Mouse (Mus musculus) WW6 (cell line): ENCODE data around the gene Rnf225.
"Not testable (repeated sequence)": the region's sequence is repeated elsewhere in the genome, so short reads cannot be mapped to it uniquely, and the experiment has no call there.

Experiments used
- DNase-seq: peaks from one replicate; pipeline ENCODE4 v3.0.0-alpha.2; 2013; ENCODE audit warnings: low read depth, low spot score

The Rnf225 gene

DNA sequence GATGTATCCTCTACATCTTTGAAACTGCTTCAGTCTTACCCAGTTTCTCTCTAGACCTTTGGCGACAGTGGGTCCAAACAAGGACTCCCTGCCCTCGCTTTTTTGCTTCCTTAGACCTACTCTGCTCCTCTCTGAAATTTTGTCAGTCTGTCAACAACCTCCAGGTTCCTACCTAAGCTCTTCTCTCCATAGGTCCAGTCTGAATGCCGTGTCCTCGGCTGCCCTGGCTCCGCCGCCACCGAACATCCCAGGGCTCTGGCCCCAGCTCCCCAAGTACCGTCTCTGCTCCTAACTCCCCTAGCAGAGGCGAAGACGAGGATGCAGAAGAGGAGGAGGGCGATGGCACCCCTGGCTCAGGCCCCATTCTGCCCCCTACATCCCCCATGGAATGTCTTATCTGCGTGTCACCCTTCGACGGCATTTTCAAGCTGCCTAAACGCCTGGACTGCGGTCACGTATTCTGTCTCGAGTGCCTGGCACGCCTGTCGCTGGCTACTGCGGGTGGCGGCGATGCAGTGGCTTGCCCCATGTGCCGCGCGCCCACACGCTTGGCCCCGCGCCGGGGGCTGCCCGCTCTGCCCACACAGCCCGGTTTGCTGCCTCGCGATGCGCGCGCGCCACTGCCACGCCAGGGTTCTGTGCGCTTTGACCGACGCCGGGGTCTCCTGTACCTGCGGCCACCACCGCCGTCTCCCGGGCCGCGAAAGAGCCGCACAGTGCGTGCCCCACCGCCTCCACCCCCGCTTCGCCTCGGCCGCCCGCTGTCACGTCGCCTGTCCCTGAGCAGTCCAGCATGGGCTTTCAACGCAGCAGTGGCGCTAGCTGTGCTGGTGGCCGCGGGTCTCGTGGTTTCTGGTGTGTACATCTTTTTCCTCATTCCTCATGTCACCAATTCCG lies 725 bp downstream of the Rnf225 start:
- no peak for DNase-seq

DNA sequence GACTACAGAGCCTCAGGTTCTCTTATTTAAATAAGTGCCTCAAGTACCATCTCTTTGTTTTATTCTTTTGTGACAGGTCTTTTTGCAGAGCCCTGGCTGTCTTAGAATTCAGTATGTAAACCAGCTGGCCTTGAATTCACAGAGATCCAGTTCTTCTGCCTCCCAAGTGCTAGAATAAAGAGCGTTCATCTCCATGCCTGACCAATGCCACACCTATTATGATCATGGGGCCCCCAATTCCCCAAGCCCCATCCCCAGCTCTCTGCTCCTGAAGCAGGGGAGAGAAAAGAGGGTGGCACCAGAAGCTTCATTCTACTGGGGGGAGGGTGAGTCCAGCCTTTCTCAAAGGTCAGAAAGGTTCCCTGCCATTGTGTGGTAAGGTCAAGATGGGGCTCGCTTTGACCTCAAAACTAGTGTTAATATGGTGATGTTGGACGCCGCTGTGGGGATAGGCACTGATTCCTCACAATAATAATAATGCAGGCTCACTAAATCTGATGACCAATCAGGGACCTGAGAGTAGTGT lies 6.5 kb downstream of the Rnf225 start:
- DNase-seq, result no peak

DNA sequence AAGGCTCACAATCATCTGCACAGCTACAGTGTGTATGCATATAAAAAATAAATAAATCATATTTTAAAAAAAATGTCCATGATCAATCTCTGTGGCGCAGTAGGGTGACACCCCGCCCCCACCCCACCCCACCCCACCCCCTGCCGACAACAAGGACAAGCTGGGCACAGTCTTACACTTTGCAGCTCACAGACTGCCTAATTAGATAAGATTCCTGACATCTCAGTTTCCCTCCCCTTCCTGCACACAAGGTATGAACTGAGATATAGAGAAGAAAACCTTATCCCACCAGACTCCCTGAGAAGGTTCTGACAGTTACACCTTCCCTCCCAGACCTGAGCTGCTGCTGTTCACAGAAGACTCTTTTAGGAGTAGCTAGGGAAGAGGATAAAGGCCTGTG lies 7.6 kb downstream of the Rnf225 start:
- DNase-seq, result no peak

DNA sequence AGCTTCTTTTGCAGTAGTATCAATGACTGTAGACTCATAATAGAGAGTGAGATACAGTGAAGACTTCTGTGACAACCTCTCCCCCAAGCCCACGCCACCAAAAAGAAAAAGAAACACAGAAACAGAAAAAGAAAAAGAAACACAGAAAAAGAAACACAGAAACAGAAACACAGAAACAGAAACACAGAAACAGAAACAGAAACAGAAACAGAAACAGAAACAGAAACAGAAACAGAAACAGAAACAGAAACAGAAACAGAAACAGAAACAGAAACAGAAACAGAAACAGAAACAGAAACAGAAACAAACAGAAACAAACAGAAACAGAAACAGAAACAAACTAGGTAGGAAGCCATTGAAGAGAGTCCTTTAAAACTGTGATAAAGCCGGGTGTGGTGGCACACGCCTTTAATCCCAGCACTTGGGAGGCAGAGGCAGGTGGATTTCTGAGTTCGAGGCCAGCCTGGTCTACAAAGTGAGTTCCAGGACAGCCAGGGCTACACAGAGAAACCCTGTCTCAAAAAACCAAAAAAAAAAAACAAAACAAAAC lies 10.1 kb downstream of the Rnf225 start:
- DNase-seq, result not testable (repeated sequence)

DNA sequence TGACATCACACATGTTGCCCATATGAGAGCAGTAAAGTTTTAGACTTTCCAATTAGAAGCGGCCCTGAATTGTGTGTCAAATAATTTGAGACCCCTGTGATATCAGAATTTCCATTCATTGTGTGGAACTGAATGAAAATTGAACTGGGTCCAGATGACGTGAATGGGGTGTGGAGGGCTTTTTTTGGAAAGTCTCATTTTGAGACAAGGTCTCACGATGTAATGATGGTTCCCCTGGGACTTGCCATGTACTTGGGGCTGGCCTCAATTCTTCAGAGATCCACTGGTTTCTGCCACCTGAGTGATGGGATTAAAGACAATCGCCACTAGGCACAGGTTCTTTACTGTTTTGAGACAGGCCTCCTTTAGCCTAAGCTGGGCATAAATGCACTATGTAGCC lies 13.4 kb downstream of the Rnf225 start:
- no peak for DNase-seq

DNA sequence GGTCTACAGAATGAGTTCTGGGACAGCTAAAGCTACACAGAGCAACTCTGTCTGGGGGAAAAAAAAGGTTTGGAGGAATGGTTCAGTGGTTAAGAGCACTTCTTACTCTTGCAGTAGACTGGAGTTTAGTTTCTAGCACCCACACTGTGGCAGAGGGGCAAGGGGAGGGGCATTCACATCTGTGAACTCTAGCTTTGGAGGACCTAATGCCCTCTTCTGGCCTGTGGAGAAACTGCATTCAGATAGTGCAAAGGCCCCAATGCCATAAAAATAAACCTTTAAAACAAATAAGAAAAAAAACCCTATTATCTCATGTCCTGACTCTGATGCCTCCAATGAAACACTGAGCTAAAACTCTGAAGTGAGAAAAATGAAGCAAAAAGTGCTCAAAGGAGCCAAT lies 16.3 kb downstream of the Rnf225 start:
- no peak for DNase-seq

DNA sequence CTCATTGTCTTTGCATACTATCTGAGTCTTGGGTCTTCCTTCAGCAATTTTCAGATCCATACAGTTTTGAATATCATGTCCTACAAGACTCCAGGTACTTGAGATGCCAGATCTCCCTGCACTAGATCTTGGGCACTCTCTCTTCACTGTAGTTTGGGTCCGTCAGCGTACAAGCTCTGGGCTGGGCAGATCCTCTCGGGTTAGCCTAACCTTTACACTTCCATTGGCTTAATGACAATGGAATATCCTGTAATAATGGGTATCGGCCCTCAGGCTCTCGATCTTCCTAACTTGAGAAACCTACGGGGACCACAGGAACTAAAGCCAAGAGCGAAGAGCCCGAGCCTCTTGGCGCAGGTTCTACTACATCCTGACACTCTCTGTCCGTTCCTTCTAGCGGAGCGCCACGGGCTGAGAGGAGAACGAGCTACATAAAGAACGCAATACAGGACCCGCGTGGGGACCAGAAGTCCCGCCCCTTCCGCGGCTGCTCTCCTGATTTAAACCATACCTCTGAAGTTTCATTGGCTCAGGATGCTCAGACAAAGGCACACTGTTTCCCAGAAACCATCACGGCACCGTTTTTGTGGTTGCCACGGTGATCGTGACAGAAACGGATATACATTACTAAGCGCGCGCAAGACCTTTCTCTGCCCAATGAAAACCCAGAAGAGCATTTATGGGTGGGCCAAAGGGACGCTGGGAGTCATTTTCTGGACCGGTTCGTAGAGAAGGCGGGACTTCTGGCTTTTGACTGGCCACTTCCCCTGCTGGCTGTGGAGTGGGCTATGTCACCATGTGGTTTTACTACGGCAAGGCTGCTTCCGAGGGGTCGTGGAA lies 22.0 kb downstream of the Rnf225 start:
- peak; percentile 94 for DNase-seq

DNA sequence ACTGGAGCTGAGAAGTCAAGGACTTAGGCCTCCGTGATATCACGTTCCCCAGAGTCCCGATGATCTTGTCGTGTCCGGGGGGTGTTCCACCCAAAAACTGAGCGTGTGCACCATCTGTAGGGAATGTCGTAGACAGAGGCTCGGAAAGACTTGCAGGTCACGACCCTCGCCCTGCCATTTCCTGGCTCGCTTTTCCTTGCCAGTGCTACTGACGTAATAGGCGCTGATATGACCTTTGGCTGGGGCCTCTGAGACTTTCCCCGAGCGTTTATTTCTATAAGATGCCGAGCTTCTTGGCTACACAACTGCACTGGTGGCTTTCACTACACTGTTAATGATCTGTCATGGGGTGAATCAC lies 22.6 kb downstream of the Rnf225 start:
- no peak for DNase-seq

DNA sequence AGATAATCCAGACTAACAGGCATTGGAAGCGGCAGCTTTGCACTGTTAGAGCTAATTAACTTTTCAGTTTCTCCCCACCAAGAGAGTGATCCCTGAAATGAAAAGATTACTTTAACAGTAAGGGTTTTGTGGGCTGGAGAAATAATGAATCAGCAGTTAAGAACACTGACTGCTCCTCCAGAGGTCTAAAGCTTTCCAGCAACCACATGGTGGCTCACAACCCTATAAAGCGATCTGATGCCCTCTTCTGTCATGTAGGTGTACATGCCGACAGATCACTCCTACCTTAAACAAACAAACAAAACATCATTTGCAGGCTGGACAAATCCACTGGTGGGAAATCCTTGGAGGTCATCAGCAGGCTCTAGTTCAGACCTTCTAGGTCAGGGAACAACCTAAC lies 27.7 kb downstream of the Rnf225 start:
- DNase-seq, result no peak

DNA sequence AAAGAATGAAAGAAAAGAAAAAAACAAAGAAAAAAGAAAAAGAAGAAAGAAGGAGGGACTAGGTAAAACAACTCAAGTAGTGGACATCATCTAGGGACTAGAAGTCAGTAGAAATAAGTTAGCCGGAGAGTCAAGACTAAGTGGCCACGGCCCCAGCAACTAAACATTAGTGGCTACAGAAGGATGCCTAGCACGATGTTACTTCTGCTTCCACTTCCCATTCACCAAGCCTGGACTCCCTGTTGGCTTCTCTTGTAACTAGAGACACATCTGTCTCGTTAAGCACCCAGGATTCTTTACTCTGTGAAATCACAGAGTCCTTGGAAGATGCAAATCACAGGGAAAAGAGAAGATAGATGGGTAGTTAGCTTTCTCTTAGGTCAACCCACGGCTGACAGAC lies 30.3 kb downstream of the Rnf225 start:
- no peak for DNase-seq

DNA sequence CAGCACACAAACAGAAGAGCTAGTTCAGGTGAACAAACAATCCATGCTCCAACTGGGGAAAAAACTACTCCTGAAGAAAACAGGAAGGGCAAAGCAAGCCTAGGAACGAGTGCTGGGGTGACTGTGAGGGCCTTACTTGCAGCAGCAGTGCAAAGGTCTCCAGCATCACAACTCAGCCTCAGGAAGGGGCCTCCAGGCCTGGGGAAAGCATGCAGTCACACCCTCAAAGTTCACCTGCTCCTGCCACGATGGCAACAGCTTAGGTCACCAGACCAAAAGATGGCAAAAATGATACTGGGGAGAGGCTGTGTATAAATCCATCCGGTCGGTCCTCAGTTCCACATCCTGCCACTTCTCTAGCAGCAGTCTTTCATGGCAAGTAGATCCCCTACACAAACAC lies 31.7 kb downstream of the Rnf225 start:
- DNase-seq, result no peak

DNA sequence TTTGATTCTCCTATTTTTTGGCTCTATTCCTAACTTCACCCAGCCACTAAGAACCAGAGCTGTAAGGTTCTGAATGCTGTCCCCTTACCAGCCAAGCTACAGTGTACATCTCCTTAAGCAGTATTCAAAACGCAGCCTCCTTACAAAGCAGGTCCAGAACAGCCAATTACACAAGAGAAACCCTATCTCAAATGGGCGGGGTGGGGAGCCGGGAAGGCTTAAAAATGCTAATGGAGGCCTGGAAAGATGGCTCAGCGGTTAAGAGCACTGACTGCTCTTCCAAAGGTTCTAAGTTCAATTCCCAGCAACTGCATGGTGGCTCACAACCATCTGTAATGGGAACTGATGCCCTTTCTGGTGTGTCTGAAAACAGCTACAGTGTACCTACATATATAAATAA lies 32.5 kb downstream of the Rnf225 start:
- DNase-seq, result no peak

DNA sequence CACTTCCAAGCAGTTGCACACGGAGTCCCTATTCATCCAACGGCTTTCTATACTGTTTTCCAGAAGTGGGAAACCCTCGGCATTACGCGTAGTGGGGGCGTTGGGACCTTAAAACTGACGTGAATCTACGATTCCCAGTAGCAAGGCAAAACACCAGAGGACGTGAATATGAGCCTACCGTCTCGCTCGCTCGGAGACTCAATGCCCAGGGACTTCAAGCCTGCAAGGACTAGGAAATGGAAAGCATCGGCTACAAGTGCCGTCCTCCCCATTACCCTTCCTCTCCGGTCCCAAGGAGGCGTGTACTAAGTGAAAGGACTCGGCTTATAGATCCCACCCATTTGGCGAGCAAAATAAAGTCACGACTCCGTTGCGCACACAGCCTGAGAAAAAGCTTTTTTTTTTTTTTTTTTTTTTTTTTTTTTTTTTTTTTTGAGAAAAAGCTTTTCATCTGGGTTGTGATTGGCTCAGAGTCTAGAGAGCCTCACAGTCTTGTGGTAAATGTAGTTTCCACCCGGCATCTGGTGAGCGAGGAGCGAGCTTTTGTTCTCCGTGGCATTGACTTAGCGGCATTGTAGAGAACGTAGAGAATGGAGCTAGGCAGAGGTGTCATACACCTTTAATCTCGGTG lies 34.4 kb downstream of the Rnf225 start:
- no peak for DNase-seq

DNA sequence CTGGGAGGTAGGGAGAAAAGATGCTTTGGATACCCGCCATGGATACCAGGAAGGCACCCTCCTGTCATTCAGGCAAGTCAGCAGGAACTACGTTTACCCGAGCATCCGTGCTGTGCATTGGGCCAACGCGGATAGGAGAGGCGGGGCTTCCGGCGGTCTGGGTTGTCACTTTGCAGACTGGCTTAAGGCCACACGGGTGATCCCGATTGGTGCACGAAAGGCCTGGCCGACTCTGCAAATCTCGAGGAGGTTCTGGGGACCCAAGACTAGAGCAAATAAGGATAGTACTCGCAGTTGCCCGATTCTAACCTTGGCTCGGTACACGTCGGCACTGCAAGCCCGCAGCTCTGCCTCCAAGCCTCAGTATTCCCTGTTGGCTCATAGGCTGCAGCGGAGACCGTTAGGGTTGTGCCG lies 38.5 kb downstream of the Rnf225 start, which contains the start of gene Zfp324:
TSS of gene Zfp324 (plus strand) at position 161 of the 414 bp plus-strand sequence.
- peak; percentile 67 for DNase-seq

DNA sequence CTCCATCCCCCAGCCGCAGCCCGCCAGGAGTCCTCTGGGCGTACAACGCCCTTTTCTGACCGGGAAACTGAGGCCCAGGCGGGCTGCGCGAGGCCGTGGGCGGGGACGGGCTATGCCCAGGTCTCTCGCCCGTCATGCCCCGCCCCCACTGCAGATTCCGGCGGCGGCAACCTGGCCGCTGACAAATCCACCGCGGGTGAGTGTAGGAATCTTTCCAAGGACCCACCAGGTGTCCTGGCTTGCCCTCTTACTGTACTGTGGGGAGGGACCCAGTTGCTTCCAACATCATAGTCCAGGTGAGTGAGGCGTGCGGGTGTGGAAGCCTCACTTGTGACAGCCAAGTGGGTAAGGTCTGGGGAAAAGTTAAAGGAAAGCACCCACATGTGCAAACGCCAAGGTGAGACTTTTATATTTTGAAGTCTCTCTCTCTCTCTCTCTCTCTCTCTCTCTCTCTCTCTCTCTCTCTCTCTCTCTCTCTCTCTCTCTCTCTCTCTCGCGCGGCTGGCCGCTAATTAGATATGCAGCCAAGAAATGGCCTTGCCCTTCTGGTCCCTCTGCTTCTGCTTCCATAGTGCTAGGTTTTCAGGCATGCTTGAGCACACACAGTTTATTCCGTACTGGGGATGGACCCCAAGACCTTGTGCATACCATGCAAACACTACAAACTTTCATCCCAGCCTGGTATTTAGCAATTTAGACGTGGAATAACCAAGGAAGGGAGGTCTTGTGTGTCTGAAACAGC lies 39.1 kb downstream of the Rnf225 start:
- DNase-seq, result no peak

DNA sequence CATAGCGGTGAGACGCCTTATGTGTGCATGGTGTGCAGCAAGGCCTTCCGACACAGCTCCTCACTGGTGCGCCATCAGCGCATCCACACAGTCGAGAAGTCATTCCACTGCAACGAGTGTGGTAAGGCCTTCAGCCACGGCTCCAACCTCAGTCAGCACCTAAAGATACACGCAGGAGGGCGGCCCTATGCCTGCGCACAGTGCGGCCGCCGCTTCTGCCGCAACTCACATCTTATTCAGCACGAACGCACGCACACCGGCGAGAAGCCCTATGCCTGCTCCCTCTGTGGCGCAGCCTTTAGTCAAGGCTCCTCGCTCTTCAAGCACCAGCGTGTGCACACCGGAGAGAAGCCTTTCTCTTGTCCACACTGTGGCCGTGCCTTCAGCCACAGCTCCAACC lies 43.7 kb downstream of the Rnf225 start:
- no peak for DNase-seq

DNA sequence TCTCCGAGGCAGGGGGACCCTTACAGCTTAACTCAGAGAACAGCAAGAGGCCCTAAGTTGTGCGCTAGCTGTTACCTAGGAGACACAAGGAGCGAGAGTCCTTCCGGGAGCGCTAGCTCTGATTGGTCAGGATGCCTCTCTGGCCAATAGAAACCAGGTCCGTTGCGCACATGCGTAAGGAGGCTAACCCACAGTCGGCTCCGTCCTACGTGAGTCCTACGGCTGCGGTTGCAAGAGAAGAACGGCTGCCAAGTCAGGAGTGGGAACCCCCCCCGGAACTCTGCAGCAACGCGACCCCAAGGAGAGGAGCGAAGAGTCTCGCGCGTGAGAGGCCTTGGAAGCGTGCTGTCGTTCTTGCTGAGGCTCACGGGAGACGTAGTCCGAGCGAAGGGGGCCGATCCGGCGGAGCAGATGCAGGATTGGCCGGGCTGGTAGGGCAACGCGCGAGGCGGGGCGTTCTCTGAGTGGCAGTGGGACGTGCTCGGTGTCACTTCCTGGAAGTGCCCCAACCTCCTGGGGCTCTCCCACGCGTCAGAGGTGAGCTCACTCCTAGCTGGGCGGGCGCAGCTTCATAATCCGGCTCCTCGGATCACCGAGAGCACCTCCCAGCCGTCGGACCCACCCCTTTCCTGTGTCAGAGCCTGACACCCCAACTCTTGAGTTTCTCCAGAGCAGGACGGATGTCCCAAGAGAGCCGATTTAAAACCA lies 50.6 kb downstream of the Rnf225 start, which contains the start of gene Zfp446:
TSS of gene Zfp446 (plus strand) at position 167 of the 708 bp plus-strand sequence.
- peak; percentile 95 for DNase-seq

DNA sequence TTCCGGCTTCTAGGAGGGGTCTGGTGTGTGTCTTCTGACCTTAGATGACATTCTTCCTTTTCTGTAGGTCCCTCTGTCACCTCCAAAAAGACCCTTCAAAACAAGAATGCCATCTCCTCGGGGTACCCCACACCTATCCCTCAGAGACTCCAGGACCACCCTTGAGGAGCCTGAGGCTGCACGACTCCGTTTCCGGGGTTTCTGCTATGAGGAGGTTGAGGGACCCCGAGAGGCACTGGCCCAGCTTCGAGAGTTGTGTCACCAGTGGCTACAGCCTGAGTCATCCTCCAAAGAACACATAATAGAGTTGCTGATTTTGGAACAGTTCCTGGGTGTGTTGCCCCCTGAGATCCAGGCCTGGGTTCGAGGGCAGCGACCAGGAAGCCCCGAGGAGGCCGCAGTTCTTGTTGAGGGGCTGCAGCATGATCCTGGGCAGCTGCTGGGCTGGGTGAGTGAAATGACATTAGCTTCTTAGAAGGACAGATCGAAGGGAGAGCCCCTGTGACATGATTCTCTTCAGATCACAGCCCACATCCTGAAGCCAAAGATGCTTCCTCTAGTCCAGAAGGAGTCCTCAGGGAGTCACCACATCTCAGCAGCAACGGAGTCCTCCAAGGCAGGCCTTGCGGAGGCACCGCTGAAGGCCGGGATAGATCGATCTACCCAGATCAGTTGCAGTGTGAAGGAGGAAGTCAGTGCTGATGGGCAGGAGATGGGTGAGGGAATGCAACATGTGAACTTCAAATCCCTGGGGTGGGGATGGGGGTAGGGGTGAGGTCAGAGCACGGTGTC lies 51.9 kb downstream of the Rnf225 start:
- no peak for DNase-seq

DNA sequence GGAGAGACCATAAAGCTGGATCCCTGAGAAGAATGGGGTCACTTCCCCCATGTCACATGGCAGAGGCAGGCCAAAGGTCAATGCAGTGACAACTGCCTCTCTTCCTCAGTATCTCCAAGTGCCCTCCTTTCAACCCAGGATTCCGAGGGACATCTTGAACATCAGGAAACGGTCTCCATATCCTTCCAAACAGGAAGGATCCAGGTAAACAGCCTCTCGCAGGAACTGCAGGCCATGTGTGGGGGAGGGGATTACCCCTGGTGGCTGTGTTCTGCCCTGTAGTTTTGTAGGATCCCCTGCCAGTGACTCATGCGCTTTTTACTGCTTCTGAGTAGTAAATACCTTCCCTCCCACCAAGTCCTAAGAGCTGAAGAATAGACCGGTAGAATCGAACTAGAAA lies 52.6 kb downstream of the Rnf225 start:
- DNase-seq, result no peak
